Comparison of ENCODE assay signal across 10 mouse cellular contexts in genomic region chr16:91804418-91804817, GRCm38 (mm10).
A peak's percentile ranks its signal among the peaks of the same experiment; 100 is the strongest.
DNase-seq lines count a peak whose midpoint lies in the region; ATAC-seq and TF ChIP-seq lines count a peak whose summit lies in the region.
"Had no signal": no experiment of that assay in that cellular context is flagged by ENCODE, and none has a peak within 500 bp of the region (broad histone marks: within the 10 kb centered on the region; RNA-seq: fewer than 3 reads in every experiment).

No protein-coding gene starts in this region.

- peak; percentile 49; the same call in 1 of the 2 replicates for ATAC-seq in lung, embryonic 14.5 days (ENCODE audit: insufficient read depth)
- peak; percentile 77 for ATAC-seq in intestine, embryonic 16.5 days

- no peaks in the 10 kb centered on the region for H3K27me3 ChIP-seq in lung, embryonic 14.5 days (ENCODE audit: insufficient read depth, low read length)
- H3K27me3 ChIP-seq in intestine, embryonic 16.5 days (replicated peaks; ENCODE audit: control insufficient read depth, insufficient read depth, low read length): no peaks in the 10 kb centered on the region
- H3K27me3 ChIP-seq in hindbrain, embryonic 10.5 days (ENCODE audit: insufficient read depth, poor library complexity, severe bottlenecking): no peaks in the 10 kb centered on the region
- H3K27me3 ChIP-seq: heart, embryonic 15.5 days had no signal

- no peak overlapping the region; the same call in 1 of the 2 replicates for H3K9ac ChIP-seq in lung, embryonic 14.5 days
- no peak overlapping the region for H3K9ac ChIP-seq in intestine, embryonic 16.5 days (ENCODE audit: low read depth, low read length)
- H3K9ac ChIP-seq: heart, embryonic 15.5 days had no signal

- H3K27ac ChIP-seq in lung, embryonic 14.5 days (ENCODE audit: low read depth): peak overlapping the region; percentile 67
- no peak overlapping the region for H3K27ac ChIP-seq in intestine, embryonic 16.5 days (ENCODE audit: low read length)
- H3K27ac ChIP-seq in hindbrain, embryonic 10.5 days: no peak overlapping the region; the same call in 1 of the 2 replicates
- H3K27ac ChIP-seq: heart, embryonic 15.5 days had no signal

- peaks cover 47% of the 10 kb centered on the region for H3K36me3 ChIP-seq in lung, embryonic 14.5 days (ENCODE audit: insufficient read depth)
- H3K36me3 ChIP-seq in intestine, embryonic 16.5 days (ENCODE audit: control insufficient read depth, insufficient read depth, low read length): peaks cover 7% of the 10 kb centered on the region; the same call in 1 of the 2 replicates
- peaks cover 84% of the 10 kb centered on the region for H3K36me3 ChIP-seq in hindbrain, embryonic 10.5 days

- DNase-seq in embryo, embryonic 10.5 days (ENCODE audit: low spot score): peak; percentile 7
- DNase-seq in embryo, embryonic 9.5 days (ENCODE audit: extremely low spot score): no peak
- DNase-seq in lung, embryonic 14.5 days: no peak
- no peak for DNase-seq in lung, postnatal 4 days
- DNase-seq in skeletal muscle tissue, adult 2 months (ENCODE audit: low read depth, low spot score): peak; percentile 17
- DNase-seq in hindbrain, embryonic 10.5 days (ENCODE audit: low spot score): no peak
- DNase-seq in testis, postnatal 10 days (ENCODE audit: low spot score): no peak
- DNase-seq: kidney, adult 11 months had no signal

- H3K4me2 ChIP-seq in lung, embryonic 14.5 days: no peak overlapping the region
- H3K4me2 ChIP-seq in intestine, embryonic 16.5 days (ENCODE audit: low read depth, low read length): no peak overlapping the region
- H3K4me2 ChIP-seq: heart, embryonic 15.5 days had no signal

- H3K4me1 ChIP-seq in lung, embryonic 14.5 days (ENCODE audit: insufficient read depth): no peaks in the 10 kb centered on the region
- H3K4me1 ChIP-seq in intestine, embryonic 16.5 days (ENCODE audit: control insufficient read depth, insufficient read depth, low read length): no peaks in the 10 kb centered on the region
- H3K4me1 ChIP-seq in hindbrain, embryonic 10.5 days (replicated peaks): 0 out of 2 replicates have a peak, but pooled peaks cover 6% of the 10 kb centered on the region

- no peak for TF ChIP-seq CTCF in lung, embryonic 14.5 days (IDR thresholded peaks at IDR 0.05; ENCODE audit: low read depth)

- H3K4me3 ChIP-seq in lung, embryonic 14.5 days (ENCODE audit: low read depth, low read length): 0 out of 2 replicates have a peak overlapping the region, but pooled peaks have one; percentile 4
- H3K4me3 ChIP-seq in intestine, embryonic 16.5 days (ENCODE audit: low read length): no peak overlapping the region
- no peak overlapping the region for H3K4me3 ChIP-seq in hindbrain, embryonic 10.5 days
- H3K4me3 ChIP-seq: heart, embryonic 15.5 days had no signal

- WGBS in lung, embryonic 14.5 days: 73% methylated on average over 8 of the region's 8 CpGs
- WGBS in intestine, embryonic 16.5 days: 89% methylated on average over 8 of the region's 8 CpGs
- whole genome bisulfite sequencing in hindbrain, embryonic 10.5 days: 86% methylated on average over 8 of the region's 8 CpGs

- H3K9me3 ChIP-seq in lung, embryonic 14.5 days (ENCODE audit: low read depth, low read length): no peaks in the 10 kb centered on the region
- H3K9me3 ChIP-seq in intestine, embryonic 16.5 days (ENCODE audit: control insufficient read depth, low read length): no peaks in the 10 kb centered on the region
- H3K9me3 ChIP-seq in hindbrain, embryonic 10.5 days: no peaks in the 10 kb centered on the region
- H3K9me3 ChIP-seq: heart, embryonic 15.5 days had no signal

Comparison
In these comparisons a context has a peak if more than half of its experiments do, and no peak if none do; other contexts are left out.
1. DNase-seq: peak in embryo, embryonic 10.5 days (single experiment) and skeletal muscle tissue, adult 2 months (single experiment); none in embryo, embryonic 9.5 days (single experiment), lung, embryonic 14.5 days (single experiment), lung, postnatal 4 days (0 of 2), hindbrain, embryonic 10.5 days (single experiment) and testis, postnatal 10 days (single experiment).